ENCODE assay signal across 22 mouse cellular contexts in the genomic region with DNA sequence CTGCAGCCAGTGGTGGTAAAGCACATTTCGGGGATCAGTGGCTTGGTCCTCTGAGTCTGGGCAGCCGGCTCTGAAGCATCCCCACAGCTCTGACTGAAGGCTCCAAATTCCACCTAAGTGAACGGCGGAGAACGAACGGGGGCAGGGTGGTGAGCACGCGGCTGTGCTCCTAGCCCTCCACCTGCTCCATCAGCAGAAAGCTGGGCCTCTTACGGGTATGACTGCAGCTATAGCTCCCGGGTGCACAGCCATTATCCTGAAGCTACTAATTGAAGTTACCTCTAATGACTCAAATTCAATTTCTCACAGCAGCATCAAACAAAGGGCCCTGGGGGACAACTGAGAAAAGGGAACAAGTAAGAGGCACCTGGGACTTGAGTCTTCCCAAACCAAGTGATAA. TPM values are rescaled to one million over a fixed set of nuclear protein-coding genes. Genes with fewer than 3 reads are reported as not detected.
DNase-seq lines count a peak whose midpoint lies in the region; ATAC-seq and TF ChIP-seq lines count a peak whose summit lies in the region.
"Had no signal": no experiment of that assay in that cellular context is flagged by ENCODE, and none has a peak within 500 bp of the region (broad histone marks: within the 10 kb centered on the region; RNA-seq: fewer than 3 reads in every experiment).

No protein-coding gene starts in this region.

- H3K4me3 ChIP-seq in cerebellum, adult 2 months (replicated peaks; ENCODE audit: insufficient read depth, low read depth, low read length) = no peak overlapping the region
- no peak overlapping the region for H3K4me3 ChIP-seq in hindbrain, embryonic 15.5 days
- no peak overlapping the region for H3K4me3 ChIP-seq in olfactory bulb, adult 2 months (ENCODE audit: insufficient read depth, low read depth, low read length)
- H3K4me3 ChIP-seq: erythroblast, embryonic 14.5 days; midbrain, embryonic 13.5 days; stomach, embryonic 15.5 days had no signal

- no peak overlapping the region for H3K4me2 ChIP-seq in hindbrain, embryonic 15.5 days
- H3K4me2 ChIP-seq: heart, embryonic 11.5 days; midbrain, embryonic 13.5 days; stomach, embryonic 15.5 days had no signal

- no peak for DNase-seq in cerebellum, adult 2 months
- DNase-seq in cerebellum, adult 8-10 months = no peak
- DNase-seq in kidney, postnatal 10 days = peak; percentile 29
- no peak for DNase-seq in kidney, postnatal 25 days
- no peak for DNase-seq in adrenal gland, adult 8-10 months
- DNase-seq: adrenal gland, postnatal 10 days; liver; lung, adult 2 months; lung, postnatal 10 days; right cerebral cortex, postnatal 25 days had no signal

- peaks cover 87% of the 10 kb centered on the region for H3K36me3 ChIP-seq in hindbrain, embryonic 15.5 days

- ATAC-seq in hindbrain, embryonic 15.5 days (ENCODE audit: low FRiP score, low read depth) = 0 out of 2 replicates have a peak, but pooled peaks have one; percentile 17
- ATAC-seq: activated CD4-positive, CD25-positive, alpha-beta regulatory T cell, adult 4 months; forebrain, embryonic 16.5 days; inflammation-experienced regulatory T-cells, adult 6 months; midbrain, embryonic 13.5 days had no signal

- TF ChIP-seq POLR2A in cerebellum, adult 2 months (IDR thresholded peaks at IDR 0.05; ENCODE audit: borderline replicate concordance, insufficient read depth, low read length) = no peak
- TF ChIP-seq POLR2A in olfactory bulb, adult 2 months (IDR thresholded peaks at IDR 0.05; ENCODE audit: insufficient read depth, low read depth, low read length) = no peak

- H3K27me3 ChIP-seq in cerebellum, adult 2 months (ENCODE audit: control insufficient read depth, insufficient read depth, low read length) = no peaks in the 10 kb centered on the region
- H3K27me3 ChIP-seq in hindbrain, embryonic 15.5 days = no peaks in the 10 kb centered on the region
- H3K27me3 ChIP-seq: CH12.LX; midbrain, embryonic 13.5 days; stomach, embryonic 15.5 days had no signal

- H3K27ac ChIP-seq in cerebellum, adult 2 months (ENCODE audit: insufficient read depth, low read length) = peak overlapping the region; percentile 38; the same call in 1 of the 2 replicates
- no peak overlapping the region for H3K27ac ChIP-seq in hindbrain, embryonic 15.5 days (replicated peaks)
- H3K27ac ChIP-seq in olfactory bulb, adult 2 months (ENCODE audit: insufficient read depth, low read depth, low read length) = peak overlapping the region; percentile 13; the same call in 1 of the 2 replicates
- H3K27ac ChIP-seq: liver, embryonic 14.5 days; macrophage; midbrain, embryonic 13.5 days; stomach, embryonic 15.5 days had no signal

- peaks cover 58% of the 10 kb centered on the region for H3K4me1 ChIP-seq in cerebellum, adult 2 months (ENCODE audit: control insufficient read depth, insufficient read depth, low read length)
- no peaks in the 10 kb centered on the region for H3K4me1 ChIP-seq in hindbrain, embryonic 15.5 days (replicated peaks)
- peaks cover 5% of the 10 kb centered on the region for H3K4me1 ChIP-seq in olfactory bulb, adult 2 months (ENCODE audit: control insufficient read depth, insufficient read depth, low read length)
- H3K4me1 ChIP-seq: midbrain, embryonic 13.5 days; stomach, embryonic 15.5 days had no signal

- 58% methylated on average over 10 of the region's 10 CpGs for WGBS in cerebellum, adult 2 months
- 74% methylated on average over 10 of the region's 10 CpGs for WGBS in hindbrain, embryonic 15.5 days
- 81% methylated on average over 10 of the region's 10 CpGs for WGBS in olfactory bulb, adult 2 months

- H3K9ac ChIP-seq in hindbrain, embryonic 15.5 days = no peak overlapping the region
- H3K9ac ChIP-seq: liver, embryonic 14.5 days; midbrain, embryonic 13.5 days; stomach, embryonic 15.5 days had no signal

- no peaks in the 10 kb centered on the region for H3K9me3 ChIP-seq in hindbrain, embryonic 15.5 days
- H3K9me3 ChIP-seq: midbrain, embryonic 13.5 days; stomach, embryonic 15.5 days had no signal

- no peak for TF ChIP-seq CTCF in cerebellum, adult 2 months (IDR thresholded peaks at IDR 0.05; ENCODE audit: borderline replicate concordance, insufficient read depth, low read depth, low read length)
- TF ChIP-seq CTCF in olfactory bulb, adult 2 months (IDR thresholded peaks at IDR 0.05; ENCODE audit: insufficient read depth, low read depth, low read length) = no peak

RNA-seq across cellular contexts. Expression of a gene that starts 12.4 kb away (rescaled TPM):
- 68.3 and 71.2 TPM in 2 replicates for polyA plus RNA-seq in cerebellum, adult 2 months (2012; rRNA removed)
- polyA plus RNA-seq in hindbrain, embryonic 15.5 days (2015; fragmentation: Nextera tagmentation; extraction: Ambion mirVana) = 13.5 and 15.0 TPM in 2 replicates
- not detected in 2 replicates for polyA plus RNA-seq in olfactory bulb, adult 2 months (2012; ENCODE audit: insufficient read depth, insufficient read length, low replicate concordance, missing spikeins)
- total RNA-seq in adrenal gland, adult 8-10 months (2022) = 10 to 100 TPM; 30.4 to 40.3 (median 35.3) TPM

RNA-seq across cellular contexts. Expression of a gene that starts 32.8 kb away (rescaled TPM):
- polyA plus RNA-seq in cerebellum, adult 2 months (2012; rRNA removed) = 46.3 and 50.0 TPM in 2 replicates
- 42.6 and 46.1 TPM in 2 replicates for polyA plus RNA-seq in hindbrain, embryonic 15.5 days (2015; fragmentation: Nextera tagmentation; extraction: Ambion mirVana)
- polyA plus RNA-seq in olfactory bulb, adult 2 months (2012; ENCODE audit: insufficient read depth, insufficient read length, low replicate concordance, missing spikeins) = not detected in 2 replicates
- 10 to 100 TPM; 39.7 to 56.1 (median 49.7) TPM for total RNA-seq in adrenal gland, adult 8-10 months (2022)
